Mouse (Mus musculus): ENCODE data around the gene Leng1.

Leng1 gene

GRCm38 (mm10) chr7:3629543-3630477 lies 35.8 kb downstream of the Leng1 start, which contains the start of the genes Tfpt and Prpf31:
TSS of gene Tfpt (minus strand) at chr7:3629929.
TSS of gene Prpf31 (plus strand) at chr7:3629985.
- DNase-seq (ENCODE audit: low spot score in 2 of 2) = peak; percentile 93 to 94

GRCm38 (mm10) chr7:3629030-3629429 lies 36.6 kb downstream of the Leng1 start:
- DNase-seq (ENCODE audit: low spot score in 2 of 2) = no peak

GRCm38 (mm10) chr7:3617242-3617995 lies 48.2 kb downstream of the Leng1 start, which contains the start of gene Ndufa3:
TSS of gene Ndufa3 (plus strand) at chr7:3617373.
- peak; percentile 75 to 86 for DNase-seq (ENCODE audit: low spot score in 2 of 2)

GRCm38 (mm10) chr7:3616389-3617241 lies 49.0 kb downstream of the Leng1 start:
- no peak for DNase-seq (ENCODE audit: low spot score in 2 of 2)

GRCm38 (mm10) chr7:3616057-3616388 lies 49.6 kb downstream of the Leng1 start, which contains the start of gene Oscar:
TSS of gene Oscar (minus strand) at chr7:3616157.
- no peak for DNase-seq (ENCODE audit: low spot score in 2 of 2)

- no peak for DNase-seq (ENCODE audit: low spot score in 2 of 2)
These were observed 51.6 kb downstream of the Leng1 start for GRCm38 (mm10) chr7:3614021-3614420.

- DNase-seq (ENCODE audit: low spot score in 2 of 2) = no peak
These were observed 54.6 kb downstream of the Leng1 start for GRCm38 (mm10) chr7:3611006-3611405.

- no peak for DNase-seq (ENCODE audit: low spot score in 2 of 2)
These were observed 55.2 kb downstream of the Leng1 start for GRCm38 (mm10) chr7:3610437-3610836.
